Mouse (Mus musculus): ENCODE results near the gene Med10.

- TF ChIP-seq GATA1 (IDR thresholded peaks at IDR 0.05; ENCODE audit: borderline replicate concordance, low read length), result no peak
- TF ChIP-seq FLI1 (IDR thresholded peaks at IDR 0.05; ENCODE audit: low read length), result no peak
Measured at GRCm38 (mm10) chr13:69830606-69831005, 28.4 kb downstream of the Med10 start.

All from megakaryocyte, embryonic 14.5 days (primary cell).